Mouse (Mus musculus): ENCODE measurements around the gene Ece2. TPM values are rescaled to one million over a fixed set of nuclear protein-coding genes. Genes with fewer than 3 reads are reported as not detected.
A peak's percentile ranks its signal among the peaks of the same experiment; 100 is the strongest.

Ece2 gene
- total and polyA plus RNA-seq, 2 experiments from 2014 or later: 16.0 to 24.6 TPM

DNA sequence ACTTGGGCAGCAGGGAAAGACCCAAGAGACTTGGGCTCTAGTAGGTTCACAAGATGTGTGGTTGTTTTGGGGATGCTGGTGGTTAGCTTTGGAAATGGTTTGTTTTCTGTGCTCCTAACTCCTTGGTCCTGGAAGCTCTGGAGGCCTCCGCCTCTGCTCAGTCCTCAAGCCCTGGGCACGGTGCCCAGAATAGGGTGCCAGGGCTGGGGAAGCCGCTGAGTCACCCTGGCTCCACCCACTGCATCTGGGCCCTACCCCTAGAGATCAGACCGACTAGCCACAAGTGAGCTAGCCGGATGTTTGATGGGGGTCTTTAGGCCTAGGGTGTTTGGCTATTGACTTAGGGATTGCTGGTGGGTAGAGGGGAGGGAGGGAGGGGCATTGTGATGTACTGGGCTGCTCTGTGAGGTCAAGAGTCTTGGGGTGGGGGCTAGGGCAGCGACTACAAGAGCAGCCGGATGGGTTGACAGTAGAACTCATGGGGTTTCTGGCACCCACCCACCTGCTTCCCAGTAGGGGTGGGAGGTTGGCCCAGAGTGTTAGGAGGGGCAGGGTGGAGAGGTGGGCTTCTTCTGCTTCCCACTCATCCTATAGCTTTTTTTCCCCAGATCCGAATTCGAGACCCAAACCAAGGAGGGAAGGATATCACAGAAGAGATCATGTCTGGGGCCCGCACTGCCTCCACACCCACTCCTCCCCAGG lies 48.5 kb downstream of the Ece2 start:
- Histone ChIP-seq H3K4me2 (ENCODE audit: low read depth, low read length) (no peak overlapping the region), H3K27ac (no peak overlapping the region), H3K36me3 (ENCODE audit: insufficient read depth, low read length) (peaks cover 64% of the 10 kb centered on the region), H3K9me3 (ENCODE audit: low read length) (no peaks in the 10 kb centered on the region), H3K4me3 (ENCODE audit: low read length) (no peak overlapping the region), H3K27me3 (ENCODE audit: insufficient read depth, low read length) (no peaks in the 10 kb centered on the region), H3K9ac (replicated peaks; ENCODE audit: low read length) (no peak overlapping the region), H3K4me1 (ENCODE audit: insufficient read depth, low read length) (peaks cover 13% of the 10 kb centered on the region)
- DNase-seq (ENCODE audit: low spot score): peak; percentile 70
- 53% methylated on average over 10 of the region's 10 CpGs for WGBS
- TF ChIP-seq CTCF (IDR thresholded peaks at IDR 0.05; ENCODE audit: low read depth): no peak
- no peak for ATAC-seq

GRCm38 (mm10) chr16:20690774-20691173 lies 61.1 kb downstream of the Ece2 start:
- Histone ChIP-seq H3K4me3 (ENCODE audit: low read length) (no peak overlapping the region), H3K4me2 (ENCODE audit: low read depth, low read length) (no peak overlapping the region), H3K36me3 (ENCODE audit: insufficient read depth, low read length) (peaks cover 57% of the 10 kb centered on the region), H3K27me3 (ENCODE audit: insufficient read depth, low read length) (no peaks in the 10 kb centered on the region), H3K9me3 (ENCODE audit: low read length) (no peaks in the 10 kb centered on the region), H3K27ac (no peak overlapping the region), H3K9ac (replicated peaks; ENCODE audit: low read length) (no peak overlapping the region), H3K4me1 (ENCODE audit: insufficient read depth, low read length) (peaks cover 11% of the 10 kb centered on the region)
- ATAC-seq (no peak), DNase-seq (ENCODE audit: low spot score) (no peak)
- TF ChIP-seq CTCF (IDR thresholded peaks at IDR 0.05; ENCODE audit: low read depth): no peak
- WGBS: 93% methylated on average over 3 of the region's 3 CpGs

GRCm38 (mm10) chr16:20691617-20692016 lies 62.0 kb downstream of the Ece2 start:
- 86% methylated on average over 1 of the region's 1 CpGs for WGBS
- Histone ChIP-seq H3K36me3 (ENCODE audit: insufficient read depth, low read length) (peaks cover 48% of the 10 kb centered on the region), H3K4me2 (ENCODE audit: low read depth, low read length) (no peak overlapping the region), H3K27ac (no peak overlapping the region), H3K27me3 (ENCODE audit: insufficient read depth, low read length) (no peaks in the 10 kb centered on the region), H3K9me3 (ENCODE audit: low read length) (no peaks in the 10 kb centered on the region), H3K9ac (replicated peaks; ENCODE audit: low read length) (no peak overlapping the region), H3K4me3 (ENCODE audit: low read length) (no peak overlapping the region), H3K4me1 (ENCODE audit: insufficient read depth, low read length) (peaks cover 11% of the 10 kb centered on the region)
- DNase-seq (ENCODE audit: low spot score): no peak
- no peak for ATAC-seq
- TF ChIP-seq CTCF (IDR thresholded peaks at IDR 0.05; ENCODE audit: low read depth): no peak

DNA sequence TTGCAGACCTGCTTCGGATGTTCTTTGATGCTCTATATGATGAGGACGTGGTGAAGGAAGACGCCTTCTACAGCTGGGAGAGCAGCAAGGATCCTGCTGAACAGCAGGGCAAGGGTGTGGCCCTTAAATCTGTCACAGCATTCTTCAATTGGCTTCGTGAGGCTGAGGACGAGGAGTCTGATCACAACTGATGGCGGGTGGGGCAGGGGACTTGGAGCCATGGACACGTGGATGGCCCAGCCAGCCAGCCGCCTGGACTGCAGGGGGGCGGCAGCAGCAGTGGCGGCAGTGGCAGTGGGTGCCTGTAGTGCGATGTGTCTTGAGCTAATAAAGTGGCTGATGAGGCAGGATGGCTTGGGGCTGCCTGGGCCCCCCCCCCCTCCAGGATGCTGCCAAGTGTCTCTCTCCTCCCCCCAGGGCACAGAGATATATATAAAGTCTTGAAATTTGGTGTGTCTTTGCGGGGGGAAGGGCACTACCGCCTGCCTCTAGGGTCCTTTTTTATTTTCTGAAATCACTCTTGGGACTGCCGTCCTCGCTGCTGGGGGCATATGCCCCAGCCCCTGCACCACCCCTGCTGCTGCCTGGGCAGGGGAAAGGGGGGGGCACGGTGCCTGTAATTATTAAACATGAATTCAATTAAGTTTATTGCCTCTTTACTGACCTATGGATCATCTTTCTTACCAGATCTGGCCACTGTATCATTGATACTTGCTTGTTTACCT lies 62.8 kb downstream of the Ece2 start:
- DNase-seq (ENCODE audit: low spot score) (no peak), ATAC-seq (no peak)
- no peak for TF ChIP-seq CTCF (IDR thresholded peaks at IDR 0.05; ENCODE audit: low read depth)
- Histone ChIP-seq H3K4me3 (ENCODE audit: low read length) (peak overlapping the region; percentile 45; the same call in 1 of the 2 replicates), H3K9me3 (ENCODE audit: low read length) (no peaks in the 10 kb centered on the region), H3K4me2 (ENCODE audit: low read depth, low read length) (peak overlapping the region; percentile 65), H3K27me3 (ENCODE audit: insufficient read depth, low read length) (no peaks in the 10 kb centered on the region), H3K4me1 (ENCODE audit: insufficient read depth, low read length) (peaks cover 11% of the 10 kb centered on the region), H3K9ac (replicated peaks; ENCODE audit: low read length) (peak overlapping the region; percentile 68; the same call in 1 of the 2 replicates), H3K36me3 (ENCODE audit: insufficient read depth, low read length) (peaks cover 41% of the 10 kb centered on the region), H3K27ac (peak overlapping the region; percentile 89)
- WGBS: 34% methylated on average over 16 of the region's 16 CpGs

DNA sequence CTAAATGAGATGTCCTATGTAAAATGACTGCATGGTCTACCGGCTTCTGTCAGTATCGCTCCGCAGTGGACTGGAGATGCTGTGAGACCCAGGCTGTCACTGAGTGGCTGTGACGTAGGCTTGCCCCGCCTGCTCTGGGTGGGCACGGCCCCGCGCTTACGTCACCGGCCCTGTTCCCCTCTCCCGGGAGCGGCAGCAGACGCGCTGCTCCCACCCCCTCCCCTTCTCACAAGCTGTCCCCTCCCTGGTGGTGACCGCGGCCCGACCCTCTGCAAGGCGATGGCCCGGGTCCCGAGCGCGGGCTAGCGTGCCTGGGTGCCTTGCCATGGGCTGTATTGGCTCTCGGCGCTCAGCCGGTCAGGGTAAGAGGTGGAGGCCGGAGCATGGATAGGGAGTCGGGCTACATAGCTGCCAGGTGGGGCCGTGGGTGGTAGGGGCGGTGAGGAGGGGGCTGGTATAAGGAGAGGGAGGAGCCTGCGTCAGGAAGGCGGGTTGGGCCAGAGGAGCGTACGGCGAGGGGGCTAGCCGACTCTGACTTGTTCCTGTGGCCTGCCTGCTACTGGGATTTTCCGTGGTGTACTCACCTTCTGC lies 63.6 kb downstream of the Ece2 start, which contains the start of gene Fam131a:
Gene Fam131a (plus strand): TSS at position 131 of the 591 bp plus-strand sequence.
- no peak for TF ChIP-seq CTCF (IDR thresholded peaks at IDR 0.05; ENCODE audit: low read depth)

DNA sequence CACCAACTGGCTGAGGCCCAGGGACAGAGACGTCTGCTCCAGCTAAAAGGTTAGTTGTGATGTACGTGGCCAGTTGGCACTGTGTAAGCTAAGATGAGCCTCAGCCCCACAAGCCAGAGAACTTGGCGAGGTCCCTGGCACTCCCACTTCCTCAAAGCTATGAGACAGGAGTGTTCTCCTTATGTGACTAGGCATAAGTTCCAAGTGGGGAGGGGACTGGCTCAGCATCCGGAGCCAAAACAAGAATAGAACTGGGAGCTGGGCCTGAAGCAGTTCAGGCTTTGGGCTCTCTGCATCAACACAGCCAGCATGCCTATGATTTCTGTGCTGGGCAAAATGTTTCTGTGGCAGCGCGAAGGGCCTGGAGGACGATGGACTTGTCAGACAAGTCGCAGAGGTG lies 65.2 kb downstream of the Ece2 start:
- 54% methylated on average over 8 of the region's 8 CpGs for WGBS
- Histone ChIP-seq H3K4me2 (ENCODE audit: low read depth, low read length) (peak overlapping the region; percentile 75), H3K9ac (replicated peaks; ENCODE audit: low read length) (no peak overlapping the region), H3K36me3 (ENCODE audit: insufficient read depth, low read length) (peaks cover 21% of the 10 kb centered on the region), H3K4me1 (ENCODE audit: insufficient read depth, low read length) (peaks cover 11% of the 10 kb centered on the region), H3K9me3 (ENCODE audit: low read length) (no peaks in the 10 kb centered on the region), H3K27me3 (ENCODE audit: insufficient read depth, low read length) (no peaks in the 10 kb centered on the region), H3K4me3 (ENCODE audit: low read length) (no peak overlapping the region), H3K27ac (peak overlapping the region; percentile 84)
- DNase-seq (ENCODE audit: low spot score): peak; percentile 46
- no peak for ATAC-seq
- no peak for TF ChIP-seq CTCF (IDR thresholded peaks at IDR 0.05; ENCODE audit: low read depth)

More for the DNA sequence above, 63.6 kb downstream of the Ece2 start, which contains the start of gene Fam131a:
- H3K27me3 ChIP-seq (ENCODE audit: insufficient read depth, low read length): no peaks in the 10 kb centered on the region
- DNase-seq (ENCODE audit: low spot score) (peak; percentile 97), ATAC-seq (peak; percentile 95)
- peak within 1 kb of the TSS; percentile 45 for H3K4me3 ChIP-seq (ENCODE audit: low read length)
- WGBS: 1% methylated on average over 32 of the region's 37 CpGs
- H3K4me1 ChIP-seq (ENCODE audit: insufficient read depth, low read length): peaks cover 11% of the 10 kb centered on the region
- H3K4me2 ChIP-seq (ENCODE audit: low read depth, low read length): peak within 1 kb of the TSS; percentile 65
- peaks cover 34% of the 10 kb centered on the region for H3K36me3 ChIP-seq (ENCODE audit: insufficient read depth, low read length)
- H3K27ac ChIP-seq: peak within 1 kb of the TSS; percentile 89
- no peaks in the 10 kb centered on the region for H3K9me3 ChIP-seq (ENCODE audit: low read length)
- peak within 1 kb of the TSS; percentile 68 for H3K9ac ChIP-seq (replicated peaks; ENCODE audit: low read length)
